Mouse (Mus musculus) limb, embryonic 15.5 days (tissue): ENCODE data around the gene Helz2. TPM values are rescaled to one million over a fixed set of nuclear protein-coding genes. Genes with fewer than 3 reads are reported as not detected.
"Not testable (repeated sequence)": the region's sequence is repeated elsewhere in the genome, so short reads cannot be mapped to it uniquely, and the experiment has no call there.

Source experiments
- ATAC-seq: fragments of 200-750 bp; cut with Nextera tagmentation; 2 replicates; pipeline ENCODE4 v1.8.0; 2017; ENCODE audit warnings: low read depth, moderate TSS enrichment; ENCODE audit not compliant: insufficient number of reproducible peaks, low FRiP score, low TSS enrichment
- H3K27ac ChIP-seq: fragments of 300-500 bp; sonication (generic); 2 replicates; pipeline ENCODE4 v1.5.1; 2015; ENCODE audit warnings: moderate library complexity, mild to moderate bottlenecking, inconsistent platforms
- H3K27me3 ChIP-seq: fragments of 300-500 bp; sonication (generic); 2 replicates; pipeline ENCODE4 v1.6.1; 2015; ENCODE audit warnings: inconsistent platforms
- H3K36me3 ChIP-seq: fragments of 300-500 bp; sonication (generic); 2 replicates; pipeline ENCODE4 v1.6.1; 2015; ENCODE audit warnings: inconsistent platforms
- H3K4me1 ChIP-seq: fragments of 300-500 bp; sonication (generic); 2 replicates; pipeline ENCODE4 v1.6.1; 2015; ENCODE audit warnings: inconsistent platforms
- H3K4me2 ChIP-seq: fragments of 300-500 bp; sonication (generic); 2 replicates; pipeline ENCODE4 v1.6.1; 2015; ENCODE audit warnings: mild to moderate bottlenecking, inconsistent platforms
- H3K4me3 ChIP-seq: fragments of 300-500 bp; sonication (generic); 2 replicates; pipeline ENCODE4 v1.5.1; 2015; ENCODE audit warnings: mild to moderate bottlenecking, inconsistent platforms
- H3K9ac ChIP-seq: fragments of 300-500 bp; sonication (generic); 2 replicates; pipeline ENCODE4 v1.6.1; 2015; ENCODE audit warnings: inconsistent platforms
- H3K9me3 ChIP-seq: fragments of 300-500 bp; sonication (generic); 2 replicates; pipeline ENCODE4 v1.6.1; 2016; ENCODE audit warnings: inconsistent platforms
- WGBS: fragments of 180-500 bp; shearing (Covaris S2); methylation state at CpG from one replicate; pipeline ENCODE4 v1.1.7; 2015; 5-methylcytosine and 5-hydroxymethylcytosine counted together
- polyA plus RNA-seq: library from polyadenylated mRNA; unstranded; fragments of >200 nt; fragmentation: Nextera tagmentation; extraction: Ambion mirVana; gene quantifications from 2 replicates; pipeline ENCODE4 v1.2.1, GENCODE M21; 2015

The Helz2 gene
- polyA plus RNA-seq, 1 experiment from 2014 or later: 1.4 TPM

GRCm38 (mm10) chr2:181213021-181213445, 28.8 kb downstream of the Helz2 start, which contains the start of gene Srms:
Gene Srms (minus strand): TSS chr2:181213185.
- H3K9me3 ChIP-seq: no peaks in the 10 kb centered on the region
- peak within 1 kb of the TSS; percentile 40 for H3K4me2 ChIP-seq
- no peaks in the 10 kb centered on the region for H3K36me3 ChIP-seq
- peak within 1 kb of the TSS; percentile 25 for H3K4me3 ChIP-seq
- H3K27ac ChIP-seq: no peak within 1 kb of the TSS
- WGBS: 3% methylated on average over 17 of the region's 17 CpGs
- peaks cover 14% of the 10 kb centered on the region for H3K4me1 ChIP-seq
- H3K27me3 ChIP-seq: peaks cover 39% of the 10 kb centered on the region
- no peak for ATAC-seq
- H3K9ac ChIP-seq: no peak within 1 kb of the TSS

GRCm38 (mm10) chr2:181212389-181213020, 29.3 kb downstream of the Helz2 start:
- 3% methylated on average over 34 of the region's 34 CpGs for WGBS
- no peak overlapping the region for H3K9ac ChIP-seq

DNA sequence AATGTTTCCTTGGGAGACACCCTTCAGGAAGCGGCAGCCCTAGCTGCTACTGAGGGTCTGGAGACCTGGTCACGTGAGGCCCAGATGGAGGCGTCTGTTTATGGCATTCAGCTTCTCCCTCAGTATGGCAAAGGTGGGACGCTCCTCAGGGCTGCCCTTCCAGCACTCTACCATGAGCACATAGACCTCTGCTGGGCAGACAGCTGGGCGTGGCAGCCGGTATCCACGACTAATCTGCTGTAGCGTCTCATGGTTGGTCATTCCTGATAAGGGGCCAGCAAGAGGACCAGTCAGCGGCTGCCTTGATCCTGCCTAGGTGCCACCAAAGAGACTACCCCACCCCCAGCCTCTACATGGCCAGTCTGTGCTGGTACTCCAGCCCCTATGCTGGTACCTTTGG, 35.7 kb downstream of the Helz2 start:
- Histone ChIP-seq H3K27ac (no peak overlapping the region), H3K9ac (no peak overlapping the region), H3K9me3 (no peaks in the 10 kb centered on the region), H3K36me3 (no peaks in the 10 kb centered on the region), H3K4me3 (no peak overlapping the region), H3K4me2 (no peak overlapping the region), H3K4me1 (no peaks in the 10 kb centered on the region), H3K27me3 (peaks cover 6% of the 10 kb centered on the region)
- ATAC-seq: no peak
- WGBS: 78% methylated on average over 9 of the region's 9 CpGs

More at GRCm38 (mm10) chr2:181212389-181213020, 29.3 kb downstream of the Helz2 start:
- H3K4me1 ChIP-seq: peaks cover 14% of the 10 kb centered on the region
- no peak for ATAC-seq
- peaks cover 39% of the 10 kb centered on the region for H3K27me3 ChIP-seq
- H3K4me3 ChIP-seq: peak overlapping the region; percentile 25
- no peaks in the 10 kb centered on the region for H3K36me3 ChIP-seq
- no peaks in the 10 kb centered on the region for H3K9me3 ChIP-seq
- H3K27ac ChIP-seq: no peak overlapping the region
- H3K4me2 ChIP-seq: peak overlapping the region; percentile 40

DNA sequence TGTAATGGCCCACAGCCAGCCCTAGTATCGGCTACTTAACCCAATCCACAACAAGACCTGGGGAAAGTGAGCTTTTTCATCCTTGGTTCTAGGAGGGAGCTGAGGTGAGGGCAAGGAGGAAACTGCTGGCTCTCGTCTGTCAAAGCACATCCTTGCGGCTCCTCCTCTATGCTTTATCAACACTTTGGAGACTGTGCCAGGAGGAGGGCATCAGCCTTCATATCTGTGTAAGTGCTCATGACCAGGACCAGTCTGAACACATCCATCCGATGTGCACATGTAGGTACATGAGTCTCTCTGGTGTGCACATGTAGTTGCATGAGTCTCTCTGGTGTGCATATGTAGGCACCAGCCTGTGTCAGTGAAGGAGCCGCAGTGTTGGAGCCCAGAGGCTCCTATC, 36.1 kb downstream of the Helz2 start:
- WGBS: 81% methylated on average over 5 of the region's 5 CpGs
- Histone ChIP-seq H3K4me2 (no peak overlapping the region), H3K36me3 (no peaks in the 10 kb centered on the region), H3K9ac (no peak overlapping the region), H3K4me3 (no peak overlapping the region), H3K27ac (no peak overlapping the region), H3K4me1 (no peaks in the 10 kb centered on the region), H3K9me3 (no peaks in the 10 kb centered on the region), H3K27me3 (0 out of 2 replicates have a peak, but pooled peaks cover 3% of the 10 kb centered on the region)
- no peak for ATAC-seq

GRCm38 (mm10) chr2:181202886-181203285, 38.9 kb downstream of the Helz2 start:
- Histone ChIP-seq H3K4me1 (no peaks in the 10 kb centered on the region), H3K27me3 (no peaks in the 10 kb centered on the region), H3K9ac (no peak overlapping the region), H3K36me3 (no peaks in the 10 kb centered on the region), H3K9me3 (no peaks in the 10 kb centered on the region), H3K4me2 (no peak overlapping the region), H3K27ac (no peak overlapping the region), H3K4me3 (no peak overlapping the region)
- no peak for ATAC-seq
- 81% methylated on average over 6 of the region's 6 CpGs for WGBS

- no peak for ATAC-seq
Measured at GRCm38 (mm10) chr2:181202422-181202821, 39.4 kb downstream of the Helz2 start, which contains the start of gene Ptk6. Gene Ptk6 (minus strand): TSS chr2:181202789.

GRCm38 (mm10) chr2:181201606-181202005, 40.2 kb downstream of the Helz2 start:
- WGBS: 56% methylated on average over 3 of the region's 3 CpGs
- no peak overlapping the region for H3K27ac ChIP-seq
- no peaks in the 10 kb centered on the region for H3K36me3 ChIP-seq
- H3K4me2 ChIP-seq: no peak overlapping the region
- H3K4me3 ChIP-seq: no peak overlapping the region
- H3K27me3 ChIP-seq: no peaks in the 10 kb centered on the region
- H3K9me3 ChIP-seq: no peaks in the 10 kb centered on the region
- ATAC-seq: no peak
- H3K4me1 ChIP-seq: no peaks in the 10 kb centered on the region
- H3K9ac ChIP-seq: no peak overlapping the region

More at GRCm38 (mm10) chr2:181202422-181202821, 39.4 kb downstream of the Helz2 start, which contains the start of gene Ptk6:
- Histone ChIP-seq H3K4me3 (no peak within 1 kb of the TSS), H3K9me3 (no peaks in the 10 kb centered on the region), H3K9ac (no peak within 1 kb of the TSS), H3K36me3 (no peaks in the 10 kb centered on the region), H3K4me2 (no peak within 1 kb of the TSS), H3K4me1 (no peaks in the 10 kb centered on the region), H3K27ac (no peak within 1 kb of the TSS), H3K27me3 (no peaks in the 10 kb centered on the region)
- 79% methylated on average over 3 of the region's 3 CpGs for WGBS

GRCm38 (mm10) chr2:181196628-181197300, 45.1 kb downstream of the Helz2 start:
- H3K27ac ChIP-seq: no peak overlapping the region
- no peaks in the 10 kb centered on the region for H3K9me3 ChIP-seq
- H3K4me2 ChIP-seq: no peak overlapping the region
- H3K9ac ChIP-seq: no peak overlapping the region
- H3K4me1 ChIP-seq: no peaks in the 10 kb centered on the region
- no peaks in the 10 kb centered on the region for H3K36me3 ChIP-seq
- no peak overlapping the region for H3K4me3 ChIP-seq
- no peaks in the 10 kb centered on the region for H3K27me3 ChIP-seq
- ATAC-seq: no peak
- 79% methylated on average over 4 of the region's 4 CpGs for WGBS

- H3K9me3 ChIP-seq: no peaks in the 10 kb centered on the region
- H3K4me3 ChIP-seq: no peak overlapping the region
- no peaks in the 10 kb centered on the region for H3K27me3 ChIP-seq
- H3K4me2 ChIP-seq: no peak overlapping the region
- H3K9ac ChIP-seq: no peak overlapping the region
- ATAC-seq: no peak
- H3K27ac ChIP-seq: no peak overlapping the region
- H3K4me1 ChIP-seq: peaks cover 9% of the 10 kb centered on the region
- 70% methylated on average over 3 of the region's 3 CpGs for WGBS
- no peaks in the 10 kb centered on the region for H3K36me3 ChIP-seq
Measured at GRCm38 (mm10) chr2:181193044-181193443, 48.8 kb downstream of the Helz2 start.

DNA sequence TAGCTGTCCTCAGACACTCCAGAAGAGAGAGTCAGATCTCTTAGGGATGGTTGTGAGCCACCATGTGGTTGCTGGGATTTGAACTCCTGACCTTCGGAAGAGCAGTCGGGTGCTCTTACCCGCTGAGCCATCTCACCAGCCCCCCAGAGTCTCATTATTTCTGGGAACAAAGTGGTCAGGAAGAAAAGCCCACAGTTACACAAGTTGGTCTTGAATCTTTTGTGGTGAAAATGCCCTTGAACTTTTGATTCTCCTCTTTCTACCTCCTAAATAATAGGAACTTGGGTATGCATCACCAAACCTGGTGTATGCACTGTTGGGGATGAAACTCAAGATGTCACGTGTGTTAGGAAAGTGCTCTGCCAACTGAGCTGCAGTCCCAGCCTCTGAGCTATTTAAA, 49.9 kb downstream of the Helz2 start:
- Histone ChIP-seq H3K4me2 (no peak overlapping the region), H3K9me3 (no peaks in the 10 kb centered on the region), H3K27ac (no peak overlapping the region), H3K27me3 (no peaks in the 10 kb centered on the region), H3K4me3 (no peak overlapping the region), H3K9ac (no peak overlapping the region), H3K4me1 (peaks cover 11% of the 10 kb centered on the region), H3K36me3 (no peaks in the 10 kb centered on the region)
- no peak for ATAC-seq
- WGBS: 80% methylated on average over 4 of the region's 4 CpGs

- not testable (repeated sequence) for H3K27ac ChIP-seq, H3K9ac ChIP-seq, H3K4me3 ChIP-seq, H3K27me3 ChIP-seq, H3K36me3 ChIP-seq, H3K4me2 ChIP-seq, H3K9me3 ChIP-seq, ATAC-seq
- peaks cover 11% of the 10 kb centered on the region for H3K4me1 ChIP-seq
- 73% methylated on average over 4 of the region's 4 CpGs for WGBS
Measured at GRCm38 (mm10) chr2:181191385-181191784, 50.4 kb downstream of the Helz2 start.

- H3K27ac ChIP-seq: no peak overlapping the region; the same call in 1 of the 2 replicates
- WGBS: 86% methylated on average over 1 of the region's 1 CpGs
Measured at GRCm38 (mm10) chr2:181189321-181189720, 52.5 kb downstream of the Helz2 start.

More at GRCm38 (mm10) chr2:181189321-181189720, 52.5 kb downstream of the Helz2 start:
- Histone ChIP-seq H3K4me1 (peaks cover 14% of the 10 kb centered on the region), H3K9ac (no peak overlapping the region), H3K27me3 (no peaks in the 10 kb centered on the region), H3K9me3 (no peaks in the 10 kb centered on the region), H3K4me2 (no peak overlapping the region), H3K4me3 (no peak overlapping the region), H3K36me3 (no peaks in the 10 kb centered on the region)
- ATAC-seq: no peak
